Mouse (Mus musculus): ENCODE results near the gene Pdlim5. TPM values are rescaled to one million over a fixed set of nuclear protein-coding genes. Genes with fewer than 3 reads are reported as not detected.

Gene Pdlim5
- polyA plus RNA-seq, 1 experiment from 2014 or later = 40.5 TPM

DNA sequence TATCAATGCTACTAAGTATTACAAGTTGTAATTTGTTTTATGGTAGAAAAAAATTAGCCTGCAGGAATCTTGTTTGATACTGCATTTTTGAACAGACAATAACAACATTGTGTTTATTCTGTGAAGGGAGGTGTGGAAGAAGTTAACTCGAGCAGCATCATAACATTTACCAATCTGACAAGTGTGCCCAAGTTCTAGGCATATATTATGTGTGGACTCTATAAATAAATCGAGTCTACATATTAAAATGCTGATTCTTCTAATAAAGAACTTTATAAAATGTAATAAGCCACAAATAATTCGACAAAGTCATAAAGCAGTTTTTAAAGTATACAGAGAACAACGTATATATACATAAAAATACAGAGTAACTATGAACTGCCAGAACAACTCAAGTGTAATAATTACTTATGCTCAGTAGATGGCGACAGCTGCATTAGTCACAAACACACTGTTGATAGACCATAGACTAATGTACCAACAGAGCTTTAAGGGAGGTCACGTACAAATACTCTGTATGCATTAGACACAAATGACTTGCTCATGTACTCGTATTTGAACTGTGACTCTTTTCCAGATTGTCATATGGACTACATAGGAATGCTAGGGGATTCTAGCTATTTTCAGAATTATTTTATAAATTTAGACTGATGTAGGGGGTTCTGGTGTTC lies 100.7 kb downstream of the Pdlim5 start:
- Histone ChIP-seq H3K4me2 (replicated peaks) (no peak overlapping the region), H3K9me3 (replicated peaks) (no peaks in the 10 kb centered on the region), H3K36me3 (no peaks in the 10 kb centered on the region), H3K27me3 (no peaks in the 10 kb centered on the region), H3K27ac (replicated peaks) (no peak overlapping the region), H3K9ac (no peak overlapping the region), H3K4me1 (no peaks in the 10 kb centered on the region), H3K4me3 (replicated peaks) (no peak overlapping the region)
- ATAC-seq (ENCODE audit: insufficient number of reproducible peaks, low FRiP score, low TSS enrichment, low read depth) = peak; percentile 69
- WGBS = 17% methylated on average over 7 of the region's 7 CpGs

DNA sequence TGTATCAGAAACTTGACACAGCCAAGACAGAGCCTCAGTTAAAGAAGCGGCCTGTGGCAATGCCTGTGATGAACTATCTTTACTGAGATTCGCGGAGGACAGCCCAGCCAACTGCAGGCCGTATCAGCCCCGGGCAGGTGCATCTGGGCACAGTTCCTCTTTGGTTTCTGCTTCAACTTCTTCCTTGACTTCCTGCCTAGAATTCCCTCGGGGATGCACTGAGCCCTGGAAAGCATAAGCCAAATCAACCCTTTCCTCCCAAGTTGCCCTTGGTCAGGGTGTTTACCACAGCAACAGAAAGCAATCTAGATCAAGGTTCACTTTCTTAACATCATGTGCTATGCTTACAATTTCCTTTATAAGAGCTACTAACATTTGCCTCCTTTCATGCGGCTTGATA lies 101.9 kb downstream of the Pdlim5 start:
- Histone ChIP-seq H3K4me1 (no peaks in the 10 kb centered on the region), H3K9ac (no peak overlapping the region), H3K9me3 (replicated peaks) (no peaks in the 10 kb centered on the region), H3K27ac (replicated peaks) (no peak overlapping the region), H3K4me2 (replicated peaks) (no peak overlapping the region), H3K27me3 (no peaks in the 10 kb centered on the region), H3K36me3 (no peaks in the 10 kb centered on the region), H3K4me3 (replicated peaks) (no peak overlapping the region)
- no peak for ATAC-seq (ENCODE audit: insufficient number of reproducible peaks, low FRiP score, low TSS enrichment, low read depth)
- WGBS = 61% methylated on average over 7 of the region's 7 CpGs

DNA sequence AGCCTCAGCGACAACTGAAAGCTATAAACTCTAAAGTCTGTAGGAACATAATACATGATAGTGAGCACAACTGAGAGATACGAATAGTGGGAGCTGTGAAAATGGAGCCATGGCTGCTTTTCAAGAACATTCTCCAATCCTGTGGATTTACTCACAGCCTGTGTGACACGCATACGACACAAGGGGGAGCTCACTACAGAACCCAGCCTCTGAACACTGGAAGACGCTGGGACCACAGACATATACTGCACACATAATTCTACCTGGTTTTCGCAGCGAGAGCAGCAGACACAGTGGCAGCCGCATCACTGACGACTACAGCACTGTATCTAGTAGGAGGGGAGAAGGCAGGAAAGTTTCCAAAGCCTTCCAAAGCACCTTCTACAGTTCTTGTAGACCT lies 112.8 kb downstream of the Pdlim5 start:
- WGBS = 35% methylated on average over 9 of the region's 9 CpGs
- Histone ChIP-seq H3K4me3 (replicated peaks) (peak overlapping the region; percentile 20; the same call in 1 of the 2 replicates), H3K4me2 (replicated peaks) (no peak overlapping the region)

DNA sequence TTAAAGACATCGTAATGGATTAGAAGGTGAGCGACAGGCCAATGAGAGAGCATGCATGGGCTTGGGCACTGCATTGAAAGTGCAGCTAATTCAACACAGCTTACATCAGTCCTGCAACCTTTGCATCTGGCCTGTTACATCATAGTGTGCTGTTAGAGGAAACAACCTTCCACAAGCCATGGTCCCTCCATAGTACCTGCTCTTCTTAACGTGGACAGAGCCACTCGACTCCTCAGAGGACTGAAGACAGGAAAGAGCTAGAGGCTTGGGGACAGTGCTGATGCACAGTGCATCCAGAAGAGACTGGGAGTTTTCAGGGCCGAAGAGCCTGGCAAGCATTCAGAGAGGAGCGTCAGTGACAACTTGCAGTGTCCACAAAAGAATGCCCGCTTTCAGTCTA lies 113.8 kb downstream of the Pdlim5 start:
- no peak for ATAC-seq (ENCODE audit: insufficient number of reproducible peaks, low FRiP score, low TSS enrichment, low read depth)
- WGBS = 83% methylated on average over 7 of the region's 7 CpGs
- no peaks in the 10 kb centered on the region for H3K9me3 ChIP-seq (replicated peaks)

More for the DNA sequence above, 112.8 kb downstream of the Pdlim5 start:
- Histone ChIP-seq H3K27me3 (no peaks in the 10 kb centered on the region), H3K9me3 (replicated peaks) (no peaks in the 10 kb centered on the region), H3K9ac (no peak overlapping the region), H3K27ac (replicated peaks) (no peak overlapping the region), H3K4me1 (no peaks in the 10 kb centered on the region), H3K36me3 (no peaks in the 10 kb centered on the region)
- ATAC-seq (ENCODE audit: insufficient number of reproducible peaks, low FRiP score, low TSS enrichment, low read depth) = no peak

DNA sequence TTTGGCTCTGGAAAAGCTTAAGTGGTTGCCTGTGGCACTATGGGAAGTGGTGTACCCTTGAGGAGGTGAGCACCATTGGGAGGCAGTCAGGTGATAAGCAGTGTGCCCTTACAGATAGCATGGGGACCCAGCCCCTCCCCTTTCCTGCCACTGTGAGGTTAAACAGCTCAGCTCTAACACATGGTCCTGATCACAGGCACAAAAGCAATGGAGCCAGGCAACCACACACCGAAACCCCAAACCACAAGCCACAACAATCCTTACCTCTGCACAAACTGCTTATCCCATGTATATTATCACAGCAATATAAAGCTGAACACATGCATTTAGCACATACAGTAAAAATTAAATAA lies 114.4 kb downstream of the Pdlim5 start:
- Histone ChIP-seq H3K27me3 (no peaks in the 10 kb centered on the region), H3K4me3 (replicated peaks) (no peak overlapping the region), H3K4me1 (no peaks in the 10 kb centered on the region), H3K4me2 (replicated peaks) (no peak overlapping the region), H3K36me3 (0 out of 2 replicates have a peak, but pooled peaks cover 3% of the 10 kb centered on the region), H3K9me3 (replicated peaks) (no peaks in the 10 kb centered on the region), H3K27ac (replicated peaks) (no peak overlapping the region), H3K9ac (no peak overlapping the region)
- ATAC-seq (ENCODE audit: insufficient number of reproducible peaks, low FRiP score, low TSS enrichment, low read depth) = peak; percentile 65; the same call in 1 of the 2 replicates
- WGBS = 41% methylated on average over 1 of the region's 1 CpGs

More for the DNA sequence above, 113.8 kb downstream of the Pdlim5 start:
- no peak overlapping the region for H3K4me3 ChIP-seq (replicated peaks)
- no peak overlapping the region for H3K9ac ChIP-seq
- no peaks in the 10 kb centered on the region for H3K4me1 ChIP-seq
- 0 out of 2 replicates have a peak, but pooled peaks cover 3% of the 10 kb centered on the region for H3K36me3 ChIP-seq
- no peak overlapping the region for H3K4me2 ChIP-seq (replicated peaks)
- H3K27me3 ChIP-seq = no peaks in the 10 kb centered on the region
- no peak overlapping the region for H3K27ac ChIP-seq (replicated peaks)

DNA sequence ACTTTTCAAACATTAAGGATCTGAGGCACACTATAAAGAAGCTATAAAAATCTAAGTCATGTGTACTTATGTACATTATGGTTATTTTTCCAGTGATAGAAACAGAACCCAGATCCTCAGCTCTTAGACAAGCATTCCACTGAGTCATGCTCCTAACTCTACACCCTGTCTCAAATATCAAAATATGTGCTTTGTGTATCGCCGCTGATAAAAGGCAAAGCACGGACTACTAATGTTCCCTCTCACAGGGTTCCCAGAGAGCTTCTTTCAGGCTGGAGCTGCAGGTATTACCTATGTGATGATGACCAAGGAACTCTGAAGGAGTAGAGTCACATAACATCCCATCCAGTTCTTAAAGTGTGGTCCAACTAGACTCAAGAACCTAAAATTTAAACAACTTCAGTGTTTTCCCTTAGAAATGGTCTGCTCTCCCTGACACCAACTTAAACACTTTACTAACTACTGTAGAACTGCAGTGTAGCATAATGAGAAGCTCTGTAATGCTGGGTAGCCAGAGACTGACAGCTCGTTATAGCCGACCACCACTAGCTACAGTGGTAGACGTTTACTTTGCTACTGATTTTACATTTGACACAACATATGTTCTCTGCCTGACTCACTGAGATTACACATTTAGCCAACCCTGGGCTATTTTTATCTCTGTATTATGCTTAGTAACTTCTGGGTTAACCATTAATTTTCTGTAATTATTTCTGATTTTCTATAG lies 115.0 kb downstream of the Pdlim5 start:
- no peak overlapping the region for H3K4me2 ChIP-seq (replicated peaks)
- no peaks in the 10 kb centered on the region for H3K27me3 ChIP-seq
- H3K36me3 ChIP-seq = 0 out of 2 replicates have a peak, but pooled peaks cover 3% of the 10 kb centered on the region
- no peak overlapping the region for H3K9ac ChIP-seq
- no peak overlapping the region for H3K4me3 ChIP-seq (replicated peaks)
- WGBS = 54% methylated on average over 6 of the region's 6 CpGs
- H3K4me1 ChIP-seq = no peaks in the 10 kb centered on the region
- no peaks in the 10 kb centered on the region for H3K9me3 ChIP-seq (replicated peaks)
- no peak overlapping the region for H3K27ac ChIP-seq (replicated peaks)
- 0 out of 2 replicates have a peak, but pooled peaks have one; percentile 19 for ATAC-seq (ENCODE audit: insufficient number of reproducible peaks, low FRiP score, low TSS enrichment, low read depth)

DNA sequence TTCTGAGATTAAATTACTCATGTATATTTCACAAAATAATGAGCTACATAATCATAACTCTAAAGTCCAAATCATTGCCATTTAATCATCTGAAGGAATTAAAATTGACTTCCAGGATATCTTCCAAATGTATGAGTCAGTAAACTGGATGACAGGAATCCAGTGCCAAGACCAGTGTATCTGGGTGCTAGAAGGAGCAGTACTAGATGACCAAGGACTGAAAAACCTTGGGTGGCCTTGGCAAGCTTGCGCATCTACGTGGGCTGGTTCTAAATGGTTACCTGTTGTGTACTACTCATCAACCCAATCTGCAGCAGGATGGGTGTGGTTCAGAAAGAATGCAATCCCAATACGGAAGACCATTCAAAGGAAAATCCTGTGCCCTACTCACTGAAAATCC lies 116.5 kb downstream of the Pdlim5 start:
- H3K4me2 ChIP-seq (replicated peaks) = no peak overlapping the region
- no peak overlapping the region for H3K9ac ChIP-seq
- no peaks in the 10 kb centered on the region for H3K9me3 ChIP-seq (replicated peaks)
- no peaks in the 10 kb centered on the region for H3K27me3 ChIP-seq
- H3K36me3 ChIP-seq = 0 out of 2 replicates have a peak, but pooled peaks cover 3% of the 10 kb centered on the region
- no peak overlapping the region for H3K4me3 ChIP-seq (replicated peaks)
- 91% methylated on average over 3 of the region's 3 CpGs for WGBS
- H3K27ac ChIP-seq (replicated peaks) = no peak overlapping the region
- ATAC-seq (ENCODE audit: insufficient number of reproducible peaks, low FRiP score, low TSS enrichment, low read depth) = no peak
- H3K4me1 ChIP-seq = no peaks in the 10 kb centered on the region

DNA sequence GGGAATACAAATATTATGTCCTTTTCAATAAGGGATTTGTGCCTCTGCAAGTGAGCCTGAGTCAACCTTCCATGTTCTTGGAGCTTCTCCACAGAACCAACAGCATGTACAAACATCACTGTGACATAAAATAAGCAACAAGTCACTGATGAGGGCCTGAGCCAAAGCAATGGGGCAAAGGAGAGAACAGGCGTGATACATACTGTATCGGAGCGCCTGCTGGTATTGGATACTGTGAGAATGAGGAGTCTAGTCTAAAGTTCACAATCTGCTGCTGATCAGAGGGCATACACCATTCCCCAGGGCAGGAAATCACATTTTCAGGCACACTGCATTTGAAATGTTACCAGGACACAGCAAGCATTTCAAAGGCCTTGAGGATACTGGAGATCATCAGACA lies 119.0 kb downstream of the Pdlim5 start:
- H3K4me1 ChIP-seq = no peaks in the 10 kb centered on the region
- no peak overlapping the region for H3K4me2 ChIP-seq (replicated peaks)
- H3K27ac ChIP-seq (replicated peaks) = no peak overlapping the region
- no peak overlapping the region for H3K4me3 ChIP-seq (replicated peaks)
- 0 out of 2 replicates have a peak, but pooled peaks cover 3% of the 10 kb centered on the region for H3K36me3 ChIP-seq
- 81% methylated on average over 3 of the region's 3 CpGs for whole genome bisulfite sequencing
- H3K27me3 ChIP-seq = no peaks in the 10 kb centered on the region
- no peak for ATAC-seq (ENCODE audit: insufficient number of reproducible peaks, low FRiP score, low TSS enrichment, low read depth)
- H3K9ac ChIP-seq = no peak overlapping the region
- H3K9me3 ChIP-seq (replicated peaks) = no peaks in the 10 kb centered on the region

DNA sequence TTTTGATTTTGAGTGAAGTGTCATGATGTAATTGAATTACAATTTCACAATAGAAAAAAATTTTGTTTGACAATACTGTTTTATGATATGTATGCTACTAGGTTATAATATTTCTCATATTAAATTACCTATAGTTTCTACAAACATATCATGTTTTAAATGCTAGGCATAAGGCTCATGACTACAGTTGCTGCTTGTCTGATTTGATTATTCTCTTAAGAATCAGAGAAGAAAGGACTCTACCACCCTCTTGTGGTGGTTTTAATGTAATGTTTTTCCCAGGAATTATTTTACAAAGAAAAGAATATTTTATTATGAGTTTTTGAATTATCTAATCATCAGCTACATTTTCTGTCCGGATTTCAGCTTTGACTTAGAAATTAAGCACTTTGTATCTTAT lies 120.5 kb downstream of the Pdlim5 start:
- 4% methylated on average over 1 of the region's 1 CpGs for WGBS
- H3K4me2 ChIP-seq (replicated peaks) = no peak overlapping the region
- H3K9ac ChIP-seq = no peak overlapping the region
- no peaks in the 10 kb centered on the region for H3K27me3 ChIP-seq
- no peak overlapping the region for H3K4me3 ChIP-seq (replicated peaks)
- H3K27ac ChIP-seq (replicated peaks) = no peak overlapping the region
- no peak for ATAC-seq (ENCODE audit: insufficient number of reproducible peaks, low FRiP score, low TSS enrichment, low read depth)
- H3K36me3 ChIP-seq = 0 out of 2 replicates have a peak, but pooled peaks cover 3% of the 10 kb centered on the region
- no peaks in the 10 kb centered on the region for H3K4me1 ChIP-seq
- H3K9me3 ChIP-seq (replicated peaks) = no peaks in the 10 kb centered on the region

DNA sequence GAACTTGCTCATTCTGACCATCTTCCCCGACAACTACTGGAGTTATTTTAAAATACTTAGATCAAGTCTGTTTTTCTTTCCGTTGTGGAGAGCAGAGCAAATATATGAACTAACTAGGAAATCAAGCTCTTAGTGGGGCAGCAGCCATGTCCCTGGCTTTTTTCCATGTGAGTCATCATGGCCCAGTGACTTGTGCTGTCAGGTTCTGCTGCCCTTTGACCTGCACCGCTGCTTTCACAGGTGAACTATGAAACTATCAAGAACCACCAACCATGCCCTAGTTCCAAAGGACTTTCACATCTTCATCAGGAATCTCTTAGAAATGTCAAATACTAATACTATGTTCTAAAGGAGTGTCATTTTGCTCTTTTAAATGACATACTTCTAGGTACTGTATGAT lies 121.0 kb downstream of the Pdlim5 start:
- no peak for ATAC-seq (ENCODE audit: insufficient number of reproducible peaks, low FRiP score, low TSS enrichment, low read depth)
- Histone ChIP-seq H3K4me2 (replicated peaks) (no peak overlapping the region), H3K27ac (replicated peaks) (no peak overlapping the region), H3K9me3 (replicated peaks) (no peaks in the 10 kb centered on the region), H3K36me3 (0 out of 2 replicates have a peak, but pooled peaks cover 3% of the 10 kb centered on the region), H3K27me3 (no peaks in the 10 kb centered on the region), H3K9ac (no peak overlapping the region), H3K4me1 (no peaks in the 10 kb centered on the region), H3K4me3 (replicated peaks) (no peak overlapping the region)
- WGBS = 88% methylated on average over 3 of the region's 3 CpGs

DNA sequence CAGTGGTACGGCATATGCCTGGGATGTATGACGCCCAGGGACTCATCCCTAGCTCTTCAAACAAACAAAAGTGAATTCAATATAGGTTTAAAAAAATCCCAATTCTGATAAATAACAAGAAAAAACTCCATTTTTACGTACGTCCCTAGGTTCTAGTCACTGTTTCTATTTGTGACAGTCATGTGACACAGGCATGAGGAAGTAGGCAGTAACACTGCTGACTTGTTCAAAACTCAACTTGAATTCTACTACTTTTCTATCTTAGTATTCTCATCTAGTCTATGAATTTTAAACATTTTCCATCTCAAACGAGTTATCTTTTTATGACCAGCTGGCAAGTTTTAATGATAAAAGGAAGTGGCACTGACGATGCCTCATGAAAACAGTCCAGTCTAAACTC lies 122.2 kb downstream of the Pdlim5 start:
- no peak overlapping the region for H3K27ac ChIP-seq (replicated peaks)
- no peak for ATAC-seq (ENCODE audit: insufficient number of reproducible peaks, low FRiP score, low TSS enrichment, low read depth)
- no peaks in the 10 kb centered on the region for H3K9me3 ChIP-seq (replicated peaks)
- no peaks in the 10 kb centered on the region for H3K27me3 ChIP-seq
- H3K4me3 ChIP-seq (replicated peaks) = no peak overlapping the region
- H3K9ac ChIP-seq = no peak overlapping the region
- H3K4me1 ChIP-seq = no peaks in the 10 kb centered on the region
- 90% methylated on average over 6 of the region's 6 CpGs for WGBS
- H3K4me2 ChIP-seq (replicated peaks) = no peak overlapping the region
- H3K36me3 ChIP-seq = 0 out of 2 replicates have a peak, but pooled peaks cover 3% of the 10 kb centered on the region

Measured in embryonic facial prominence, embryonic 15.5 days (tissue).